Mouse (Mus musculus): ENCODE data around the gene Zfand6.
A peak's percentile ranks its signal among the peaks of the same experiment; 100 is the strongest.

Gene Zfand6

DNA sequence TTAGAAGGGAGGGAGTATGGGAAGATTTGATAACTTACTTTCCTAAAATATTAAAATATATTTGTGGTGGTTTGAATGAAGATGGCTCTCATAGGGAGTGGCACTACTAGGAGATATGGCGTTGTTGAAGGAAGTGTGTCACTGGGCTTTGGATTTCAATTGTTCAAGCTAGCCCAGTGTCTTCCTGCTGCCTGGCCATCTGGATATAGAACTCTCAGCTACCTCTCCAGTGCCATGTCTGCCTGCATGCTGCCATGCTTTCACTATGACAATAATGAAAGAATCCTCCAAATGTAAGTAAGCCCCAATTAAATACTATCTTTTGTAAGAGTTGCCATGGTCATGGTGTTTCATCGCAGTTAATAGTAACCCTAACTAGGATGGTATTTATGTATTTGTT lies 40.7 kb downstream of the Zfand6 start:
- no peak for DNase-seq

DNA sequence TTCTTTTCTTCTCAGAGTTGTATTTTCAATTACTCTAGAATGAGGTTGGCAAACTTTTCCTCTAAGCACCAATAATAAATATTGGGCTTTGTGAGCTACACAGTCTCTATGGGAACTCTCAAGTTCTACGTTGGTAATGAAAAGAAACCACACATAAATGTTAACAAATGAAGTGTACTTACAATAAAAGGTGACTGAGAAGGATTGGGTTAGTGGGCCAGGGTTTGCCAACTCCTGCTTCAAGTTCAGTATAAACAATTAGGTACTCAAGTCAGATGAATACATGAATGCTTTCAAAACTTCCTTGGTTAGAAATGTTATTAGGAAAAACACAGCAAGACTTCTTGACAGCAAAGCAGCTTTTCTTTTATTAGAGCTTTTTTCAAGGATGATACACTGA lies 43.5 kb downstream of the Zfand6 start:
- DNase-seq, result no peak

GRCm38 (mm10) chr7:84643270-84643998 lies 46.3 kb downstream of the Zfand6 start:
- no peak for DNase-seq

DNA sequence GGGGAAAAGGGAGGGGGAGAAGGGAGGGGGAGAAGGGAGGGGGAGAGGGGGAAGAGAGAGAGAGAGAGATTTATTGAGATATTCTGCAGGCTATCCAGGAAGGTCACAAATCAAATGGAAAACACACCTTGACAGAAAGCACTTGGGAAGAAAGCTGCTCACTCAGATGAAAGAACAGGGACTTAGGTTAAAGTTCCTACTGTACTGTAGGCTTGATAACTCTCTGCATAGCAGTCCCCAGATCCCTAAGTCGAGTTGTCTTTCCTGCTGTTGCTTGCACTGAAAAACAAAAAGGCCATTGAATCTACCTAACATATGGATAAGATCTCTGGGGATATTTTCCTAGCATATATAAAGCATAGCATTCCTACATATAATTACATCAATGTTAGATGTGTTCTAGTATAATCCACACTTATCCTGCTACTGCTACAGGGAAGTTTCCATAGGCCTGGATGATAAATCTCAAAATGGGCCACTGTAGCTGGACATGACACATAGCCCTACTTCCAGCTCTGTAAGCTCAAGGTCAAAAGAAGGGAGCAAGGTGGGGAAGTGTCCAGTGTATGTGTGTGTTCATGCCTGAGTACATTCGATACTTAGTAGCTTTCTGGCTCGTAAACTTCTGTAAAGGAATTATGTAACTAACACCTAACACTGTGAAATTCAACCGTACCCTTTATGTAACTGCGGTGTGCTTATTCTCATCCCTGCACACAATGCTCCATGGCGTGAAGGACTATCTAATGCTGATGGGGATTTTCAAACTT lies 47.4 kb downstream of the Zfand6 start:
- DNase-seq, result no peak

DNA sequence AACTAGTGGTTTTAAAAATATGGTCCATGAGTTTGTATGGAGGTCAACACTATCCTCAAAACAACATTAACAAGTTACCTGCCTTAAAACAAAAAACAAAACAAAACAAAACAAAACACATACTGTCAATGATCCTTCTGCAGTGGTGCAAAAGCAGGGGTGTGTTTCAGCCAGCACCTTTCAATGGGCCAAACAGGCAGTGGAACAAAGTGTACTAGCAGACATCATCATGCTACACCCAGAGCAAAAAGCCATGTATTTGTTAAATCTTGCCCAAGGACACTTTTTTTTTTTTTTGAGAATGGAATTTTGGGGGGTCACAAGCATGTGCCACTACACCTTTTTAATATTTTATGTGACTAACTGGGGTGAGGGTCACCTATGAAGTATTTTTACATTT lies 52.8 kb downstream of the Zfand6 start:
- DNase-seq, result no peak

DNA sequence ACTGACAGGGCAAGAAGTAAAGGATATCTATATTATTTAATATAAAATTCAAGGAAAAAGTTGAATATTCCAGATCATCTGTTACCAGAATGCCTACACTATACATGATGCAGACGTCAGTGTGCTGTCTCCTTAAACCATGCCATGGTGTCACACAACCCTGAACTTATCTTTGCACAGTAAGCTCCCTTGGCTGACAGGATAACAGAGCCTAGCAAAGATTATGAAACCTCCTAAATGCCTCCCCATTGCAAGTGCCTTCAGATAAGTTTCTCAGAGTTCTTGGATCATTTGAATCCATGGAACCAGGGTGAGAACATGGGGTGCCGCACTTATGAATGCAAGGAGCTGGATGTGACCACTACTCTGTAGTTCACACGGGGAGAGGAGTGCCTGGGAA lies 57.9 kb downstream of the Zfand6 start:
- DNase-seq, result no peak

DNA sequence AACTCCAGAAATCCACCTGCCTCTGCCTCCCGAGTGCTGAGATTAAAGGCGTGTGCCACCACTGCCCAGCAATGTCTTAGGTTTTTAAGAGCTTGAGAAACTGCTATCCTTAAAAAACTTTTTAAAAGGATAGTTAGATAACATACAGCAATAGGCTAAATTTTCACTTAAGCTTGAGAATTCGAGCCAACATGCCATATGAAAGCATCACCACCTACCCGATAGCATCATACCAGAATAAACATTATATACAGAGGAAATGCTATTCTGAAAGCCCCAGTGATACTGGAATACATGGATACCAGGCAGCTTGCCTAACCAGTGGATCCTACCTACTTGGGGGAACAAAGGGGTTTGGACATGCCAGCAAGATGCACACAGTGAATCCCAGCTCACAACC lies 66.0 kb downstream of the Zfand6 start:
- DNase-seq, result no peak

GRCm38 (mm10) chr7:84620956-84621355 lies 68.8 kb downstream of the Zfand6 start:
- no peak for DNase-seq

DNA sequence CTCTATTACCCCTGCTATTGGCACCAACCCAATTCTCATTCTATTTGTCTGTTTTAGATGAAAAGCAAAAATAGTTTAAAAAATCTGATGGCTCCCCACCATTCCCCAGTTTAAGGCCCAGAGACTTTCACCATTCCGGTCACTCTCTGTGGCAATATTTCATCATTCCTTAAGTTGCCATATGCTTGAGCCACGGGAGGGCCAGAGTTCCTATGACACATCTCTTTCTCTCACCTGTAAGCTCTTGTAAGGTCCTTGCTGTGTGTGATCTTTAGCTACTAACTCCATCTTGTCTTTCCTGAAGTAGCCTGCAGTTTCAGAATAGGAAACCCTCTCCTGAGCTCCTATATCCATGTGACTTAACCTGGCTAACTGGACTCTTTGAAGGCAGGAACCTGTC lies 70.8 kb downstream of the Zfand6 start:
- DNase-seq, result no peak

DNA sequence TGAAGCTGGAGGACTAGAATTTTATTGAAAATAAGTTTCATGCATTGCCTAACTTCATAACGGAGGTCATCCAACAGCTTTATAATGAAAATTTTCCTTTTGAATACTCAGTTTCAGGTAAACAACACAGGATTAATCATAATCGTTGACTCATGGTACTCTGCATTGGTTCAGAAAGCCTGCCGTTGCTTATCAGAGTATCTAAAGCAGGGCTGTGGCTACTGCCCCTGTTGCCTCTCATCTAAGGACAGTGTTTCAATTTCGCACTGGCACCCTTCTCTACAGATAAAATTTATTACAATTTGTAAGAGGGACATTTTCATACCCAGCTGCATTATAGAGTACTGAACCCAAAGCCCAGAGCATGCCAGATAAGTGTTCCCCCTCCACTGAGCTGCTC lies 77.3 kb downstream of the Zfand6 start:
- no peak for DNase-seq

DNA sequence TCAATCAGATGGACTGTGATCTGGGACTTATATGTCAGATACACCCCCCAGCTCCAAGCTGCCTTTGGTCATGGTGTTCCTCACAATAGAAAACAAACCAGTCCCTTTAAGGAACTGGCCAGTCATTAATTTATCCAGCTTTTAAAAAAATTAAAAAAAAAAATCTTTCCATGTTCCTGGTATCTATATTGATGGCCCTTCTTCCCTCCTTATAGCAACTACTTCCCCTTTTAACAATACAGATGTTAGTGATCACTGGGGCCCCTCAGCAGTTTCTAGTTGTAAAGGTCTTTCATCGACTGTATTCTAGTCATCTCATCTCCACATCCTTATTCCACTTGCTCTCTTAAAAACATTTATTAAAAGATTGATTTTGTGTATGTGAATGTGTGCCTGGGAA lies 78.2 kb downstream of the Zfand6 start:
- DNase-seq, result no peak

- peak; percentile 69 for DNase-seq
Observed at GRCm38 (mm10) chr7:84606293-84606749, 83.4 kb downstream of the Zfand6 start, which contains the start of gene Fah. TSS of gene Fah (minus strand) at chr7:84606722.

GRCm38 (mm10) chr7:84605704-84606292 lies 84.0 kb downstream of the Zfand6 start:
- DNase-seq, result peak; percentile 82

DNA sequence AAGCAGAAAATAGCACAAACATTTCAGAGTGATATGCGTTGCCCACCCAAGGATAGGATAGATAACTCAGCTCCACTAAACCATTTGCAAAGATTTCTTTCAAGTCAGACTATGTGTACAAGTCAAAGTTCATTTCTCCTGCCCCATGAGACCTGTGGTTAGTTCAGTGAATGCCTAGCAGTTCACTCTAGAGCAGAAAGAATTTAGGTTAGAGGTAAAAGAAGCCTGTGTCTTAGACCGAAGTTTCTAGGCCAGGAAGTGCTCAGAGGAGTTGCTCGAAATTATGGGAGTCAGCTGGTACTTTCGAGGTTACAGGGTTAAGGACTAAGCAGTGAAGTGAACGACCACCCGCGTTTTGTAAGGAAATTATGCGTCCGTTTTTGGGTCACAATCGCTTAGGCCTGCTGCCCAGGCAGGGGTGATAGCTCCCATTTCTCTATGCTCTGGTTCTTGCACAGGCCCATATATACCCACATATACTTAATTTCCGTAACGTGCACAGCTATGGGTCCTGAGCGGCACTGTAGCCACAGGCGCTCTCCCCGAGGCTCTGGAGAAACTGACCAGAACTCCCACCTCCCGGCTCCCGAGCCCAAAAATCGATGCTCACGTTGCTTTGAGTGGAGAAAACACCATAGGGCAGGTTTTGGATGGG lies 84.6 kb downstream of the Zfand6 start:
- DNase-seq, result no peak

DNA sequence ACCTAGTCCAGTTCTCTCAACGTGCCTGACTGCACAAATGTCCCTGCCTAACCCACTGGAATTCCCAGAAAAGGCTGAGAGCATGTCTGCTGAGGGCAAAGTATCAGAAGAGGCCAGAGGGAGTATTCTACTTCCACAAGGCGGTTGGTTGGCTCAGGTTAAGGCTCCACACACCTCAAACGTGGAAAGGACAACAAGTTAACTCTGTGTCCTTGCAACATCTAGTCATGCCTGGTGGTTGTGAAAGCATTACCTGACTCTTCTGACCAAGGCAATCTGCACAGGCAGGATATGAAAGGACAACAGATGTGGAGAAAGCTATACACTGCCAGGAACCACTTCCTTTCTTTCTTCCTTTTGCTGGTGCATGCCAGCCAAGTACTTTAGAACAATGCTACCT lies 85.3 kb downstream of the Zfand6 start:
- DNase-seq, result no peak

DNA sequence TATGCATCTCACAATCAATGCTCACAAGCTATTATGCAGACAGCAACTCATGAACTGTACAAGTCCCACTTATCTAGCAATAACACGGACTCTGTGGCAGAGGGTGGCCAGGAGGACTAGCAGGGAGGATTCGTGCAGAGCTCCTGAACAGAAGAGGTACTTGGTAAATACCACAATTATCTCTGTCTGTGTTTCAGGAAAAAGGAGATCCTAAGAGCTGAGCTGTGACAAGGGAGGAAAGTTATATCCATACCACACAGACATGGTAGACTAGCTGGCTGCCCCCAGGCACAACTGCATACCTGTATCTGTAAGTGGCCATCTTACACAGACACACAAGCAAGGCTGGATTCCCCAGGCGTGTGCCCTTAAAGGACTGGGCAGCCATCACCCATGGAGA lies 88.4 kb downstream of the Zfand6 start:
- DNase-seq, result no peak

- DNase-seq, result no peak
Observed at GRCm38 (mm10) chr7:84600631-84601030, 89.1 kb downstream of the Zfand6 start.

- no peak for DNase-seq
Observed at GRCm38 (mm10) chr7:84596633-84597032, 93.1 kb downstream of the Zfand6 start.

- no peak for DNase-seq
Observed at GRCm38 (mm10) chr7:84596002-84596401, 93.8 kb downstream of the Zfand6 start.

GRCm38 (mm10) chr7:84594917-84595303 lies 94.8 kb downstream of the Zfand6 start:
- DNase-seq, result no peak

GRCm38 (mm10) chr7:84594087-84594916 lies 95.5 kb downstream of the Zfand6 start:
- peak; percentile 25 for DNase-seq

DNA sequence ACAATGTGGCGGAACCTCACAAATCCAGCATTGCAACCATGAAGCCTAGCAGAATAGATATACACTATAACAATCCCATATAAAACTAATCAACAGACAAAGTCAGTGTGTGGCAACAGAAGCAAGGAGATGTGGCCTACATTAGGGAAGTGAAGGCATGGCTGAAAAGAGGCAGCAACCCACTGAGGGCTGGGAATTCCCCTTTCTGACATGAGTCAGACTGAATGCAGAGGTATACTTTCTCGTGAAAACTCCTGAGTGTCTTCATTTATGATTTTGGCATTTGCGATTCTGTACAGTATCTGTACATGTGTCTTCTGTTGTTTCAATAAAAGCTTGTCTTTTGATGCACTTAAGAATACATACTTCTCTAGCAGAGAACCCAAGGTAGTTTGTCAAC lies 98.4 kb downstream of the Zfand6 start:
- DNase-seq, result no peak

- no peak for DNase-seq
Observed at GRCm38 (mm10) chr7:84590622-84591021, 99.1 kb downstream of the Zfand6 start.

Data from cerebellum, adult 11-12 months (tissue).